Mouse (Mus musculus) activated CD4-positive, CD25-positive, alpha-beta regulatory T cell, adult 4 months (primary cell): Measurements from ENCODE around the gene Mettl5. TPM values are rescaled to one million over a fixed set of nuclear protein-coding genes. Genes with fewer than 3 reads are reported as not detected.

Source experiments
- ATAC-seq: one replicate; pipeline ENCODE4 v1.8.0; 2017
- polyA plus RNA-seq, 2 experiments: library from polyadenylated mRNA; unstranded; fragments of 100-300 nt; shearing (Covaris generic); gene quantifications; one replicate each; pipeline ENCODE4 v1.2.1; 2017

Mettl5 gene
- polyA plus RNA-seq, 2 experiments from 2014 or later, result 57.9 to 63.0 TPM

GRCm38 (mm10) chr2:69851427-69852058, 33.9 kb downstream of the Mettl5 start:
- ATAC-seq, result no peak

- no peak for ATAC-seq
Observed at GRCm38 (mm10) chr2:69849215-69849614, 36.2 kb downstream of the Mettl5 start.

- no peak for ATAC-seq
Observed at GRCm38 (mm10) chr2:69840261-69840660, 45.2 kb downstream of the Mettl5 start.

- ATAC-seq, result no peak
Observed at GRCm38 (mm10) chr2:69838707-69839106, 46.7 kb downstream of the Mettl5 start.

- no peak for ATAC-seq
Observed at GRCm38 (mm10) chr2:69837996-69838395, 47.4 kb downstream of the Mettl5 start.

GRCm38 (mm10) chr2:69837244-69837967, 48.0 kb downstream of the Mettl5 start:
- no peak for ATAC-seq

- ATAC-seq, result no peak
Observed at GRCm38 (mm10) chr2:69830116-69830515, 55.3 kb downstream of the Mettl5 start.

GRCm38 (mm10) chr2:69829680-69830079, 55.7 kb downstream of the Mettl5 start:
- ATAC-seq, result no peak

- ATAC-seq, result no peak
Observed at GRCm38 (mm10) chr2:69828031-69828430, 57.4 kb downstream of the Mettl5 start.

- ATAC-seq, result no peak
Observed at GRCm38 (mm10) chr2:69826380-69826779, 59.0 kb downstream of the Mettl5 start.

- ATAC-seq, result no peak
Observed at GRCm38 (mm10) chr2:69825898-69826297, 59.5 kb downstream of the Mettl5 start.

GRCm38 (mm10) chr2:69823129-69823677, 62.2 kb downstream of the Mettl5 start:
- no peak for ATAC-seq

- no peak for ATAC-seq
Observed at GRCm38 (mm10) chr2:69822361-69823128, 62.9 kb downstream of the Mettl5 start.

GRCm38 (mm10) chr2:69821711-69822110, 63.7 kb downstream of the Mettl5 start, which contains the start of gene Klhl23:
Gene Klhl23, plus strand, starts transcription at chr2:69821944.
- no peak for ATAC-seq

Other genes starting within 250 kb of the Mettl5 start
- under 1 TPM; 0.62 to 0.70 TPM for gene Bbs5, start 238.4 kb downstream of the Mettl5 start, polyA plus RNA-seq
- not detected for gene Klhl41, start 215.5 kb downstream of the Mettl5 start, polyA plus RNA-seq
- 10 to 100 TPM in 1 of 2 experiments, 1 to 10 TPM in 1; 8.4 to 10.6 TPM for gene Fastkd1, start 172.1 kb downstream of the Mettl5 start, polyA plus RNA-seq
- 100 to 1,000 TPM; 176 to 203 TPM for gene Ppig, start 163.1 kb downstream of the Mettl5 start, polyA plus RNA-seq
- gene Ccdc173, start 96.0 kb downstream of the Mettl5 start, polyA plus RNA-seq, result 1 to 10 TPM; 3.8 to 4.7 TPM
- 10 to 100 TPM; 44.8 to 47.8 TPM for gene Phospho2, start 96.0 kb downstream of the Mettl5 start, polyA plus RNA-seq
- under 1 TPM in 1 of 2 experiments, not detected in 1; 0.34 TPM for gene Klhl23, start 63.7 kb downstream of the Mettl5 start, polyA plus RNA-seq
- gene Ssb, start 24.1 kb downstream of the Mettl5 start, polyA plus RNA-seq, result 100 to 1,000 TPM; 313 to 322 TPM
- gene Ubr3, start 11.6 kb upstream of the Mettl5 start, polyA plus RNA-seq, result 10 to 100 TPM; 13.1 to 16.7 TPM
- 10 to 100 TPM in 1 of 2 experiments, 1 to 10 TPM in 1; 8.3 to 12.4 TPM for gene Myo3b, start 153.5 kb upstream of the Mettl5 start, polyA plus RNA-seq